11 mouse cellular contexts compared by ENCODE assay signal in the genomic region with DNA sequence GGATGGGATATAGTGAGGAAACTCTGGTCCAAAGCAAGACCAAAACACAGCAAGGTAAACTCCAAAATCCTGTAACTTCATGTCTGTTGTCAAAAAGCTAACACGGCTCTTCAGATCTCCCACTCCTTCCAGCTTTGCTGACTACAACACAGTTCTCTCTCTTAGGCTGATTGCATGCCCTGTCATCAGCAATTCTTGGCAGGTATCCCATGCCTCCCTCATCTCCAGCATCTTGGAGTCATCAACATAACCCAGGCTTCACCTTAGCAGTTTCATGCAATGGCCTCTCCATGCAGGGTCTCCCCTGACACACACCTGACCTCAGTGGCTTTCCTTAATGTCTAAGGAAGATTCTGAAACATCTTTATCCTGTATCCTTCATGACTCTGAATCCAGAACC. TPM values are rescaled to one million over a fixed set of nuclear protein-coding genes. Genes with fewer than 3 reads are reported as not detected.
"Had no signal": no experiment of that assay in that cellular context is flagged by ENCODE, and none has a peak within 500 bp of the region (broad histone marks: within the 10 kb centered on the region; RNA-seq: fewer than 3 reads in every experiment).

No protein-coding gene starts in this region.

- DNase-seq: liver, postnatal 0 days; lung, adult 2 months; lung, postnatal 4 days; midbrain, embryonic 14.5 days; right cerebral cortex, postnatal 14 days; thymus, adult 2 months; thymus, postnatal 25 days; thymus, postnatal 4 days had no signal

RNA-seq across cellular contexts. Expression of gene Gja10, which starts 53.4 kb away (rescaled TPM):
- total RNA-seq: megakaryocyte, adult 5-6 weeks; megakaryocyte-erythroid progenitor cell, adult 5-6 weeks; neutrophil, adult 5-6 weeks had no signal
